Mouse (Mus musculus) lung, embryonic 14.5 days (tissue): ENCODE measurements around the gene Ints3. TPM values are rescaled to one million over a fixed set of nuclear protein-coding genes. Genes with fewer than 3 reads are reported as not detected.

Experiments used
- ATAC-seq: fragments of 200-750 bp; cut with Nextera tagmentation; 2 replicates; pipeline ENCODE4 v1.8.0; 2017; ENCODE audit warnings: mild to moderate bottlenecking, moderate TSS enrichment, moderate library complexity; ENCODE audit not compliant: insufficient read depth
- DNase-seq: peaks from one replicate; pipeline ENCODE4 v3.0.0-alpha.2; 2015
- H3K27ac ChIP-seq: fragments of 300-500 bp; sonication (generic); 2 replicates; pipeline ENCODE4 v1.5.1; 2014; ENCODE audit warnings: low read depth, mild to moderate bottlenecking, moderate library complexity
- H3K27me3 ChIP-seq: fragments of 300-500 bp; sonication (generic); 2 replicates; pipeline ENCODE4 v1.6.1; 2014; ENCODE audit warnings: low read length, control low read depth; ENCODE audit not compliant: insufficient read depth
- H3K36me3 ChIP-seq: fragments of 300-500 bp; sonication (generic); 2 replicates; pipeline ENCODE4 v1.6.1; 2014; ENCODE audit warnings: control low read depth; ENCODE audit not compliant: insufficient read depth
- H3K4me1 ChIP-seq: fragments of 300-500 bp; sonication (generic); 2 replicates; pipeline ENCODE4 v1.6.1; 2014; ENCODE audit warnings: antibody characterized with exemption, control low read depth; ENCODE audit not compliant: insufficient read depth
- H3K4me2 ChIP-seq: fragments of 300-500 bp; sonication (generic); 2 replicates; pipeline ENCODE4 v1.6.1; 2014; ENCODE audit warnings: mild to moderate bottlenecking
- H3K4me3 ChIP-seq: fragments of 300-500 bp; sonication (generic); 2 replicates; pipeline ENCODE4 v1.5.1; 2014; ENCODE audit warnings: low read depth, low read length
- H3K9ac ChIP-seq: fragments of 300-500 bp; sonication (generic); 2 replicates; pipeline ENCODE4 v1.6.1; 2014
- H3K9me3 ChIP-seq: fragments of 300-500 bp; sonication (generic); 2 replicates; pipeline ENCODE4 v1.6.1; 2016; ENCODE audit warnings: low read depth, low read length, control low read depth
- CTCF ChIP-seq: IDR thresholded peaks from 2 replicates; pipeline ENCODE4 v1.5.1; 2016; ENCODE audit warnings: antibody characterized with exemption, low read depth
- WGBS: fragments of 180-500 bp; shearing (Covaris S2); extraction: QIAGEN DNeasy Blood & Tissue Kit; methylation state at CpG from one replicate; pipeline ENCODE4 v1.1.7; 2014; 5-methylcytosine and 5-hydroxymethylcytosine counted together
- polyA plus RNA-seq: library from polyadenylated mRNA; unstranded; fragments of >200 nt; fragmentation: Nextera tagmentation; extraction: Ambion mirVana; gene quantifications from 2 replicates; pipeline ENCODE4 v1.2.1, GENCODE M21; 2014

Gene Ints3
- polyA plus RNA-seq, 1 experiment from 2014 or later: 40.5 TPM

- 89% methylated on average over 3 of the region's 3 CpGs for WGBS
- H3K4me3 ChIP-seq: no peak overlapping the region
- no peak overlapping the region for H3K4me2 ChIP-seq
- H3K27ac ChIP-seq: no peak overlapping the region
- H3K9ac ChIP-seq: no peak overlapping the region
- no peak for DNase-seq
- peaks cover 62% of the 10 kb centered on the region for H3K36me3 ChIP-seq
- no peak for ATAC-seq
- no peak for TF ChIP-seq CTCF
- peaks cover 16% of the 10 kb centered on the region for H3K4me1 ChIP-seq
- H3K27me3 ChIP-seq: no peaks in the 10 kb centered on the region
- no peaks in the 10 kb centered on the region for H3K9me3 ChIP-seq
These were observed 40.8 kb downstream of the Ints3 start for GRCm38 (mm10) chr3:90392661-90393060.

- ATAC-seq (no peak), DNase-seq (no peak)
- peaks cover 17% of the 10 kb centered on the region for H3K4me1 ChIP-seq
- no peak overlapping the region for H3K4me3 ChIP-seq
- H3K4me2 ChIP-seq: no peak overlapping the region
- H3K9ac ChIP-seq: no peak overlapping the region
- H3K27ac ChIP-seq: no peak overlapping the region
- H3K27me3 ChIP-seq: no peaks in the 10 kb centered on the region
- TF ChIP-seq CTCF: no peak
- H3K36me3 ChIP-seq: peaks cover 61% of the 10 kb centered on the region
- H3K9me3 ChIP-seq: no peaks in the 10 kb centered on the region
- 80% methylated on average over 8 of the region's 8 CpGs for WGBS
These were observed 41.5 kb downstream of the Ints3 start for GRCm38 (mm10) chr3:90391941-90392340.

GRCm38 (mm10) chr3:90391004-90391403, 42.4 kb downstream of the Ints3 start:
- no peak overlapping the region for H3K9ac ChIP-seq
- WGBS: 53% methylated on average over 4 of the region's 4 CpGs
- H3K4me3 ChIP-seq: no peak overlapping the region
- TF ChIP-seq CTCF: no peak
- H3K4me2 ChIP-seq: no peak overlapping the region
- no peaks in the 10 kb centered on the region for H3K27me3 ChIP-seq
- peaks cover 60% of the 10 kb centered on the region for H3K36me3 ChIP-seq
- no peak overlapping the region for H3K27ac ChIP-seq
- peaks cover 17% of the 10 kb centered on the region for H3K4me1 ChIP-seq
- no peak for ATAC-seq
- no peaks in the 10 kb centered on the region for H3K9me3 ChIP-seq
- no peak for DNase-seq

GRCm38 (mm10) chr3:90389511-90390490, 43.6 kb downstream of the Ints3 start, which contains the start of gene Slc27a3:
Gene Slc27a3 (minus strand): TSS chr3:90389938.
- Histone ChIP-seq H3K9ac (peak within 1 kb of the TSS; percentile 74), H3K36me3 (peaks cover 58% of the 10 kb centered on the region), H3K9me3 (no peaks in the 10 kb centered on the region), H3K4me3 (peak within 1 kb of the TSS; percentile 66), H3K4me2 (peak within 1 kb of the TSS; percentile 99), H3K4me1 (peaks cover 17% of the 10 kb centered on the region), H3K27ac (peak within 1 kb of the TSS; percentile 92), H3K27me3 (no peaks in the 10 kb centered on the region)
- peak; percentile 79 for DNase-seq
- TF ChIP-seq CTCF: no peak
- under 1% methylated on average over 55 of the region's 55 CpGs for WGBS
- ATAC-seq: peak; percentile 74

GRCm38 (mm10) chr3:90388726-90389510, 44.5 kb downstream of the Ints3 start:
- peaks cover 49% of the 10 kb centered on the region for H3K36me3 ChIP-seq
- peak overlapping the region; percentile 99 for H3K4me2 ChIP-seq
- TF ChIP-seq CTCF: peak; percentile 27
- 4% methylated on average over 53 of the region's 53 CpGs for WGBS
- H3K4me1 ChIP-seq: peaks cover 17% of the 10 kb centered on the region
- H3K27ac ChIP-seq: peak overlapping the region; percentile 92
- no peaks in the 10 kb centered on the region for H3K27me3 ChIP-seq
- H3K4me3 ChIP-seq: peak overlapping the region; percentile 66
- peak; percentile 75 for DNase-seq
- peak overlapping the region; percentile 74 for H3K9ac ChIP-seq
- ATAC-seq: peak; percentile 66
- no peaks in the 10 kb centered on the region for H3K9me3 ChIP-seq

GRCm38 (mm10) chr3:90388192-90388591, 45.2 kb downstream of the Ints3 start:
- DNase-seq (no peak), ATAC-seq (no peak)
- WGBS: 72% methylated on average over 4 of the region's 4 CpGs
- peaks cover 17% of the 10 kb centered on the region for H3K4me1 ChIP-seq
- H3K36me3 ChIP-seq: peaks cover 41% of the 10 kb centered on the region
- H3K4me2 ChIP-seq: peak overlapping the region; percentile 99
- no peaks in the 10 kb centered on the region for H3K27me3 ChIP-seq
- TF ChIP-seq CTCF: no peak
- peak overlapping the region; percentile 66 for H3K4me3 ChIP-seq
- H3K9ac ChIP-seq: peak overlapping the region; percentile 74; the same call in 1 of the 2 replicates
- no peak overlapping the region for H3K27ac ChIP-seq
- no peaks in the 10 kb centered on the region for H3K9me3 ChIP-seq
